Mouse (Mus musculus) limb, embryonic 14.5 days (tissue): ENCODE results near the gene Gm5795. TPM values are rescaled to one million over a fixed set of nuclear protein-coding genes. Genes with fewer than 3 reads are reported as not detected.
"Not testable (repeated sequence)": the region's sequence is repeated elsewhere in the genome, so short reads cannot be mapped to it uniquely, and the experiment has no call there.

Experiments used
- ATAC-seq: fragments of 200-750 bp; cut with Nextera tagmentation; 2 replicates; pipeline ENCODE4 v1.8.0; 2017; ENCODE audit warnings: low read depth, moderate number of reproducible peaks, moderate TSS enrichment; ENCODE audit not compliant: low FRiP score
- DNase-seq: peaks from one replicate; pipeline ENCODE4 v3.0.0-alpha.2; 2015; ENCODE audit warnings: low spot score
- H3K27ac ChIP-seq: fragments of 300-500 bp; sonication (generic); replicated peaks from 2 replicates; pipeline ENCODE4 v1.5.1; 2014; ENCODE audit warnings: low read depth, mild to moderate bottlenecking, low read length, moderate library complexity, mixed read lengths
- H3K27me3 ChIP-seq: fragments of 300-500 bp; sonication (generic); 2 replicates; pipeline ENCODE4 v1.6.1; 2014; ENCODE audit warnings: low read length, mixed read lengths; ENCODE audit not compliant: control insufficient read depth, insufficient read depth
- H3K36me3 ChIP-seq: fragments of 300-500 bp; sonication (generic); 2 replicates; pipeline ENCODE4 v1.6.1; 2014; ENCODE audit warnings: mild to moderate bottlenecking, low read length, moderate library complexity, mixed read lengths; ENCODE audit not compliant: control insufficient read depth, insufficient read depth
- H3K4me1 ChIP-seq: fragments of 300-500 bp; sonication (generic); 2 replicates; pipeline ENCODE4 v1.6.1; 2014; ENCODE audit warnings: antibody characterized with exemption, low read length, mixed read lengths; ENCODE audit not compliant: control insufficient read depth, insufficient read depth
- H3K4me2 ChIP-seq: fragments of 300-500 bp; sonication (generic); replicated peaks from 2 replicates; pipeline ENCODE4 v1.6.1; 2014; ENCODE audit warnings: low read depth, mild to moderate bottlenecking, low read length, moderate library complexity; ENCODE audit not compliant: severe bottlenecking
- H3K4me3 ChIP-seq: fragments of 300-500 bp; sonication (generic); replicated peaks from 2 replicates; pipeline ENCODE4 v1.5.1; 2014; ENCODE audit warnings: low read length
- H3K9ac ChIP-seq: fragments of 300-500 bp; sonication (generic); 2 replicates; pipeline ENCODE4 v1.6.1; 2014; ENCODE audit warnings: mild to moderate bottlenecking, low read depth, low read length, moderate library complexity; ENCODE audit not compliant: severe bottlenecking
- H3K9me3 ChIP-seq: fragments of 300-500 bp; sonication (generic); 2 replicates; pipeline ENCODE4 v1.6.1; 2016; ENCODE audit warnings: low read length; ENCODE audit not compliant: control insufficient read depth
- WGBS: fragments of 180-500 bp; shearing (Covaris S2); extraction: QIAGEN DNeasy Blood & Tissue Kit; methylation state at CpG from one replicate; pipeline ENCODE4 v1.1.7; 2014; 5-methylcytosine and 5-hydroxymethylcytosine counted together
- polyA plus RNA-seq, 2 experiments: library from polyadenylated mRNA; depleted of rRNA in 1 of 2; stranded (reverse) in 1 of 2; unstranded in 1 of 2; fragments of >200 nt; fragmentation: Nextera tagmentation in 1 of 2; extraction: Ambion mirVana in 1 of 2; gene quantifications; 2 replicates each; pipeline versions ENCODE4 v1.2.1 to v1.2.3; 2012 to 2014

The Gm5795 gene
- polyA plus RNA-seq (2012; rRNA removed) (not detected in 2 replicates), polyA plus RNA-seq (2014; fragmentation: Nextera tagmentation; extraction: Ambion mirVana) (not detected in 2 replicates)

DNA sequence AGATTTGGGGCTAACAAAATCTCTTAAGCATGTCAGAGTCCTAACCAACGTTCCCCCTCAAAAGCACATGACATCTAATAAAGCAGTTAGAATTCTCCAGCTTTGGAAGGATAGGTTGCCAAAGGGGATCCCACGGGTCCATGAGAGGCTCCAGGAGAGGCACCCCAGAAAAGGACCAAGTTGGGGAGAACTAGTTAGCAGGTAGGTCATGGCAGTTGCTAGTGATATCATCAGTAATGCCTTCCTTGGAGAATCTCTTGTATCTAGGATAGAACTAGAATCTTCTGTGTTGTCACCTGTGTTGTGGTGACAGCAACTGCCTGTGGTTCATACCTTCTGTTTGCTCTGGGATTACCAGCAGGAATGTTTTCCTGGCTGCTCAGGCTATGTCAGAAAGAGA is at the start of gene Gm5795:
TSS of gene Gm5795 (plus strand) at position 301 of the 400 bp plus-strand sequence.
- H3K4me2 ChIP-seq, H3K27ac ChIP-seq, H3K4me1 ChIP-seq, ATAC-seq, H3K27me3 ChIP-seq, H3K9me3 ChIP-seq, H3K4me3 ChIP-seq, DNase-seq, H3K36me3 ChIP-seq, H3K9ac ChIP-seq: not testable (repeated sequence)
- WGBS = no CpG with 5 or more reads among the region's 2 CpGs

DNA sequence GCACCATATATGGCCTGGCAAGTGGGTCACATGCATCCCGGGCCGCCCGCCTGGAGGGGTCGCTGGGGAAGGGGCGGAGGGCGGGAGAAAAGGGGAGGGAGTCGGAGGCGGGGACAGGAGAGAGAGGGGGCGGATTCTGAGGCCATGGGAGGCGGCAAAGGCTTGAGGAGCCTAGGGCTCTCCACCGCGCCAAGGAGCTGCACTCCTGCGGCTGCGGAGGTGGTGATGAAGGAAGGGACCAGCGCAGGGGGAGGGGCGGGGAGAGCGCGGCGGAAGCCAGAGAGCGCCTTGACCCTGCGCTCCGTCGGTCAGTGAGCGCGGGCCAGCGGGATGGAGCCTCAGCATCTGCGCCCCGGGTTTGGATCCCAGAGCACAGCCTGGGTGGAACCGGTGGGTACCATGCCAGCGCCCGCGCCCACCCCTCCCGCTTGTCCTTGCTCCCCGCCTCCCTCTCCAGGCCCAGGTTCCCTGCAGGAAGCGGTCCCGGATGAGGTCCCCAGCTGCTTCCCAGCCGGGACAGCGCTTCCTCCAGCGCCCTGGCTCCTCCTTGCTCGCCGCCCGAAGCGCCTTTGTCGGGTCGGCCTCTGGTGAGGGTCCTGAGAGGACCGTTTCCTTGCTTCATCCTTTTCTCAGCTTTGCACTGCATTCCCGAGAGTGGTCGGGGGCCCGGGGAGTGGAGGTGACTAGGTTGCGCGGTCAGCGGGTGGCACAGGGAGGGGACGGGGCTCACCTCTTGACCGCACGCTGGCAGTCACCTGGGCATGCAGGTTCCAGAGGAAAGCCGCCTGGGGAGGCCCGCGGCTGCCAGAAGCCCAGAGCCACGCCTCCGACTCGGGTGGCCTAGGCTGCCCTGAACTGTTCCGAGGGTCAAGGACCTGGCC is 20.5 kb downstream of the Gm5795 start, which contains the start of gene D830030K20Rik:
TSS of gene D830030K20Rik (plus strand) at position 217 of the 881 bp plus-strand sequence.
- not testable (repeated sequence) for H3K36me3 ChIP-seq, ATAC-seq, DNase-seq, H3K27ac ChIP-seq, H3K9me3 ChIP-seq, H3K27me3 ChIP-seq, H3K4me1 ChIP-seq
- Histone ChIP-seq H3K4me3 (peak within 1 kb of the TSS; percentile 35), H3K9ac (peak within 1 kb of the TSS; percentile 45), H3K4me2 (peak within 1 kb of the TSS; percentile 61)
- 0% methylated on average over 3 of the region's 62 CpGs for WGBS

DNA sequence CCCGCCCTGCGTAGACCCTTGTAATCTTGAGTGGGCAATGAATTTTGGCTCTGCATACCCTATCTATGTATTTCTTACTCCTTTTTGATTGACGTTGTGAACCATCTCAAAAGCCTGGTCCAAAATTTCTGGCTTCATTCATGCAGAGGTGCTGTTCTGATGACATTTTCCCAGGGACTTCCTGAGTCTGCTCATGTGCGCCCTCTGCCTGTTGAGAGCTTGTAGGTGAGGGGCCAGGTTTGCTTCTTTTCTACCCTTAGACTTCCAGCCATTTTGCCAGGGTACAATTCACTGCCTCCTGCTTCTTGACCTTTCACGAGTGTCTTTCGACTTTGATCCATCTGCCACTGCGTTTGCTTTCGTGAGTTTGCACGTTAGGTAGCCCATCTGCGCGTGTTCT is 21.3 kb downstream of the Gm5795 start:
- H3K27me3 ChIP-seq, H3K36me3 ChIP-seq, ATAC-seq, H3K9me3 ChIP-seq, H3K4me1 ChIP-seq, H3K4me2 ChIP-seq, H3K4me3 ChIP-seq, H3K9ac ChIP-seq, H3K27ac ChIP-seq: not testable (repeated sequence)
- 11% methylated on average over 9 of the region's 11 CpGs for WGBS
- DNase-seq = peak; percentile 5

Other genes with a start within 250 kb of the Gm5795 start
- gene Gm2888, start 158.3 kb upstream of the Gm5795 start, polyA plus RNA-seq (2012; rRNA removed) = not detected in 2 replicates
- not detected in 2 replicates for gene Gm2888, start 158.3 kb upstream of the Gm5795 start, polyA plus RNA-seq (2014; fragmentation: Nextera tagmentation; extraction: Ambion mirVana)
- 2.9 and 3.0 TPM in 2 replicates for gene Gm2897, start 139.0 kb upstream of the Gm5795 start, polyA plus RNA-seq (2012; rRNA removed)
- gene Gm2897, start 139.0 kb upstream of the Gm5795 start, polyA plus RNA-seq (2014; fragmentation: Nextera tagmentation; extraction: Ambion mirVana) = 2.4 and 2.7 TPM in 2 replicates
- gene Gm10340, start 54.3 kb upstream of the Gm5795 start, polyA plus RNA-seq (2012; rRNA removed) = 0.13 TPM in 1 of 2 replicates, not detected in the other
- not detected in 2 replicates for gene Gm10340, start 54.3 kb upstream of the Gm5795 start, polyA plus RNA-seq (2014; fragmentation: Nextera tagmentation; extraction: Ambion mirVana)
- 1.3 and 1.8 TPM in 2 replicates for gene D830030K20Rik, start 20.2 kb downstream of the Gm5795 start, polyA plus RNA-seq (2012; rRNA removed)
- gene D830030K20Rik, start 20.2 kb downstream of the Gm5795 start, polyA plus RNA-seq (2014; fragmentation: Nextera tagmentation; extraction: Ambion mirVana) = 2.0 and 3.9 TPM in 2 replicates
- gene Gm2956, start 144.4 kb downstream of the Gm5795 start, polyA plus RNA-seq (2012; rRNA removed) = not detected in 2 replicates
- gene Gm2956, start 144.4 kb downstream of the Gm5795 start, polyA plus RNA-seq (2014; fragmentation: Nextera tagmentation; extraction: Ambion mirVana) = not detected in 2 replicates
- not detected in 2 replicates for gene Gm10413, start 206.8 kb downstream of the Gm5795 start, polyA plus RNA-seq (2012; rRNA removed)
- gene Gm10413, start 206.8 kb downstream of the Gm5795 start, polyA plus RNA-seq (2014; fragmentation: Nextera tagmentation; extraction: Ambion mirVana) = not detected in 2 replicates
- 0.40 TPM in 2 replicates for gene Gm10409, start 224.4 kb downstream of the Gm5795 start, polyA plus RNA-seq (2012; rRNA removed)
- 0.44 and 0.77 TPM in 2 replicates for gene Gm10409, start 224.4 kb downstream of the Gm5795 start, polyA plus RNA-seq (2014; fragmentation: Nextera tagmentation; extraction: Ambion mirVana)
- gene Gm3005, start 239.8 kb downstream of the Gm5795 start, polyA plus RNA-seq (2012; rRNA removed) = 0.91 and 1.1 TPM in 2 replicates
- 0.46 TPM in 1 of 2 replicates, not detected in the other for gene Gm3005, start 239.8 kb downstream of the Gm5795 start, polyA plus RNA-seq (2014; fragmentation: Nextera tagmentation; extraction: Ambion mirVana)